Mouse (Mus musculus) lung, adult 2 months (tissue): ENCODE results near the gene Olfr601. TPM values are rescaled to one million over a fixed set of nuclear protein-coding genes. Genes with fewer than 3 reads are reported as not detected.
"Not testable (repeated sequence)": the region's sequence is repeated elsewhere in the genome, so short reads cannot be mapped to it uniquely, and the experiment has no call there.

Experiments used
- DNase-seq: peaks from one replicate; pipeline ENCODE4 v3.0.0; 2022
- H3K4me1 ChIP-seq: fragments of 200-500 bp; 2 replicates; pipeline ENCODE4 v1.6.1; 2011; ENCODE audit warnings: low read length; ENCODE audit not compliant: control insufficient read depth, insufficient read depth
- H3K4me3 ChIP-seq: fragments of 200-500 bp; replicated peaks from 2 replicates; pipeline ENCODE3; 2011; ENCODE audit warnings: low read depth, mild to moderate bottlenecking, control low read depth, low read length; ENCODE audit errors: extremely low read depth
- CTCF ChIP-seq: fragments of 200-500 bp; IDR thresholded peaks from 2 replicates; pipeline ENCODE4 v1.5.1; 2011; ENCODE audit warnings: mild to moderate bottlenecking, low read length, control low read depth; ENCODE audit not compliant: insufficient read depth
- POLR2A ChIP-seq: fragments of 200-500 bp; IDR thresholded peaks from 2 replicates; pipeline ENCODE4 v1.6.1; 2011; ENCODE audit warnings: low read depth, mild to moderate bottlenecking, control low read depth, low read length, borderline replicate concordance; ENCODE audit errors: extremely low read depth
- WGBS: fragments of 180-500 bp; shearing (Covaris S2); methylation state at CpG from one replicate; pipeline ENCODE4 v1.1.7; 2018; 5-methylcytosine and 5-hydroxymethylcytosine counted together
- polyA plus RNA-seq: library from polyadenylated mRNA; depleted of rRNA; stranded (reverse); fragments of >200 nt; gene quantifications from 2 replicates; pipeline ENCODE4 v1.2.3, GENCODE M21; 2012; rRNA removed

Olfr601 gene
- polyA plus RNA-seq, result not detected in 2 replicates

DNA sequence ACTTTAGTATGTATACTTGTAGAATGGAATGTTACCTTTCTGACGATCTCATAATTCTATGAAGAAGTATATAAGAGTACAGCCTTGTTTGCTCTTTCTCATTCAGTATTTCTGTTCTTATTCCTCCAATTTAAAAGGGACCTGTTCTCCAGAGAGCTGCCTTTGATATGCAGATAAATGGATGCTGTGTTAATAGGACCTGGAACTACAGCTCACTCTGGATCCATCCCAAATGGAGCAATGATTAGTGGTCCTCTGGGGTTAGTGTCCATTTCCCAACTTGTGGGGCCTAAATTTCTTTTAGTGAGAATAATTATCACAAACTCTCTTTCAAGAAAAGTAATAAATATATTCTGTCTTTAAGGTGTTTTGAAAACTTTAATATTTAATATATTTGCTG is at the start of gene Olfr601:
Olfr601 (minus strand) TSS at position 101 of the 400 bp plus-strand sequence.
- no peak for DNase-seq
- 80% methylated on average over 1 of the region's 1 CpGs for WGBS

DNA sequence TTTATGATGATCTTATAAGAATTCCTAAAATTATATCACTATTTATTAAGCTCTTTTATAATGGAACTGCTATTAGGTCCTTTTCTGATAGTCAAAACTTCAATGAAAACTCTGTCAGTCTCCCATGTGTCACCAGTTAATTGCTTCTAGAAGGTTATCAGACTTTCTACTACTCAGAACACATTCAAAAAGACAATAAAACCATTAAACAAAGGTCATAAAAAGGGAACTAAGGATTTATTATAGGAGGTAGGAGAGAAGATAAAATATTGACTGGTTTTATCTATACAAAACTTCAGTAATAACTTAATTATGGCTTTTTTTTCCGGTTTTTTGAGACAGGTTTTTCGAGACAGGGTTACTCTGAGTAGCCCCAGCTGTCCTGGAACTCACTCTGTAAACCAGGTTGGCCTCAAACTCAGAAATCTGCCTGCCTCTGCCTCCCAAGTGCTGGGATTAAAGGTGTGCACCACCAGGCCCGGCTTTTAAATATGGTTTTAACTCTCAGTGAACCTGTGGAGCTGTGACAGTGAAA is 44.1 kb upstream of the Olfr601 start:
- 55% methylated on average over 3 of the region's 3 CpGs for WGBS
- not testable (repeated sequence) for DNase-seq, H3K4me1 ChIP-seq, H3K4me3 ChIP-seq

More for the DNA sequence above, at the start of gene Olfr601:
- Histone ChIP-seq H3K4me3 (no peak within 1 kb of the TSS), H3K4me1 (no peaks in the 10 kb centered on the region)
- TF ChIP-seq POLR2A, result no peak
- no peak for TF ChIP-seq CTCF

DNA sequence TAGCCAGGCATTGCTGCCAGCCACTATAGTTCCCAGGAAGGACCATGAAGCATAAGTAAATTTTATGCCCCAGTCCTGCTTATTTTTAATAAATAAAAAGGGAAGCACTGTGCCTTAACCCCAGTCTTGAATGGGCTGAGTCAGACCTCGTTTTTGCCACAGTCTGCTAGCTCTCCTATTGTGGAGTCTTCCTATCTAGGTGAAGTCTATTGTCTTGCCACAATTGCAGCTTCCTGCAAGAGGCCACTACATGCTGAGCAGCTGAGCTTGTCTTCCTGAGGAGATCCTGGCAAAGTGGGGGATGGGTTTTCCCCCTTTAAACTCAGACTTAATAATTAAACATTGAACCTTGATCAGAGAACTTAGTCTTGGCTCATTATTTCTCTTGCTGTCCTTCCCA is 36.5 kb upstream of the Olfr601 start:
- no peak overlapping the region for H3K4me3 ChIP-seq
- TF ChIP-seq CTCF (no peak), POLR2A (no peak)
- no peak for DNase-seq
- no peaks in the 10 kb centered on the region for H3K4me1 ChIP-seq
- WGBS, result 5% methylated on average over 1 of the region's 1 CpGs

GRCm38 (mm10) chr7:103397758-103398157 is 35.3 kb upstream of the Olfr601 start:
- TF ChIP-seq POLR2A (no peak), CTCF (no peak)
- Histone ChIP-seq H3K4me3 (no peak overlapping the region), H3K4me1 (no peaks in the 10 kb centered on the region)
- DNase-seq, result no peak

- no peak for TF ChIP-seq CTCF
- no peak for TF ChIP-seq POLR2A
- Histone ChIP-seq H3K4me3 (no peak within 1 kb of the TSS), H3K4me1 (no peaks in the 10 kb centered on the region)
- DNase-seq, result no peak
Observed at GRCm38 (mm10) chr7:103386077-103386476, 23.6 kb upstream of the Olfr601 start, which contains the start of gene Olfr603. Gene Olfr603, minus strand, starts transcription at chr7:103386177.

DNA sequence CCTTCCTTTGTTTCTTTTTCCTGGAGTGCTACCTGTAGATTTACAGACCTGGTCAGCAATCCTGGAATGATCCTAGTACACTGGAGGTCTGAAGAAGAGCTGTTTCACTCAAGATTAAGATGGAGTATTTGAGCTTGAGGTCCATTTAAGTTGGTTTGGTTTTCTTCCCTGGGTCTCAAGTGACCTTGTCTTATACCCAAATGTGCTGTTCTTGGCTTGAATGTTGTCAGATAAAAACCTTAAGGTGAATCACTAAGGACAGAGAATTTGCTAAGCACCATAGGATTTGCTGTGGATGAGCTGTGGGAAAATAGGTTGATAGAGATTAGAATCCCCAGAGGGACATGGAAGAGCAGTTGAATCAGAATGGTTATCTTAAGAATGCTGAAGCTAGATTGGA is 12.9 kb downstream of the Olfr601 start, which contains the start of gene Olfr600:
Olfr600 (minus strand) TSS at position 101 of the 400 bp plus-strand sequence.
- H3K4me3 ChIP-seq, result no peak within 1 kb of the TSS
- H3K4me1 ChIP-seq, result no peaks in the 10 kb centered on the region
- TF ChIP-seq POLR2A (no peak), CTCF (no peak)
- DNase-seq, result no peak

GRCm38 (mm10) chr7:103335617-103336016 is 26.8 kb downstream of the Olfr601 start, which contains the start of gene Olfr599:
Gene Olfr599, plus strand, starts transcription at chr7:103335917.
- 88% methylated on average over 1 of the region's 1 CpGs for WGBS
- no peak for DNase-seq
- no peak within 1 kb of the TSS for H3K4me3 ChIP-seq
- no peaks in the 10 kb centered on the region for H3K4me1 ChIP-seq
- TF ChIP-seq POLR2A (no peak), CTCF (no peak)

GRCm38 (mm10) chr7:103323268-103323667 is 39.2 kb downstream of the Olfr601 start, which contains the start of gene Olfr598:
Gene Olfr598, plus strand, starts transcription at chr7:103323568.
- TF ChIP-seq POLR2A (no peak), CTCF (no peak)
- no peak within 1 kb of the TSS for H3K4me3 ChIP-seq

DNA sequence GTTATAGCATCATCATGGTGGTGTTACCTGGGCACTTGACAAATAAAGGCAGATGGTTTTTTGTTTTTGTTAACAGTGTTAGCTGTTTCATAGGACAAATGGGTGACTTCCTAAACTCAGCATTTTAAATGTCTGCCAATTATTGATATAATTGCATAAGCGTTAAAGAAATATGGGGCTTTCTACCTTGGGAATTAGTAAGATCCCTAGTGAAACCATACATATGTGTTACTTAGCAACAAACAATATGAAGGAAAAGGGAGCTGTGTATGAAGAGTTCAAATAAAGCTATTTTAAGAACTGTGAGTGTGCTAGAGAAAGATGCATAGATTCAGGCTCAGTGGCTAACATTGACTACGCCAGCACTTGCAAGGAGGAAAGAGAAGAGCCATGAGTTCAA is 46.4 kb downstream of the Olfr601 start, which contains the start of gene Olfr597:
Olfr597 (plus strand) TSS at position 301 of the 400 bp plus-strand sequence.
- not testable (repeated sequence) for H3K4me3 ChIP-seq, H3K4me1 ChIP-seq, DNase-seq
- WGBS, result 74% methylated on average over 2 of the region's 2 CpGs

More at GRCm38 (mm10) chr7:103323268-103323667, 39.2 kb downstream of the Olfr601 start, which contains the start of gene Olfr598:
- no peaks in the 10 kb centered on the region for H3K4me1 ChIP-seq
- DNase-seq, result no peak

Other genes starting within 250 kb of the Olfr601 start
- not detected in 2 replicates for gene Olfr586, start 237.0 kb downstream of the Olfr601 start, polyA plus RNA-seq
- not detected in 2 replicates for gene Olfr588-ps1, start 221.8 kb downstream of the Olfr601 start, polyA plus RNA-seq
- gene Olfr589, start 206.3 kb downstream of the Olfr601 start, polyA plus RNA-seq, result not detected in 2 replicates
- gene Olfr591, start 184.3 kb downstream of the Olfr601 start, polyA plus RNA-seq, result not detected in 2 replicates
- gene Olfr592, start 177.9 kb downstream of the Olfr601 start, polyA plus RNA-seq, result not detected in 2 replicates
- gene Olfr593, start 150.8 kb downstream of the Olfr601 start, polyA plus RNA-seq, result not detected in 2 replicates
- gene Olfr594, start 145.7 kb downstream of the Olfr601 start, polyA plus RNA-seq, result not detected in 2 replicates
- not detected in 2 replicates for gene Usp17ld, start 110.2 kb downstream of the Olfr601 start, polyA plus RNA-seq
- not detected in 2 replicates for gene Olfr596, start 57.0 kb downstream of the Olfr601 start, polyA plus RNA-seq
- not detected in 2 replicates for gene Olfr597, start 46.3 kb downstream of the Olfr601 start, polyA plus RNA-seq
- not detected in 2 replicates for gene Olfr598, start 39.1 kb downstream of the Olfr601 start, polyA plus RNA-seq
- gene Olfr599, start 26.7 kb downstream of the Olfr601 start, polyA plus RNA-seq, result not detected in 2 replicates
- gene Olfr600, start 13.0 kb downstream of the Olfr601 start, polyA plus RNA-seq, result not detected in 2 replicates
- not detected in 2 replicates for gene Olfr603, start 23.5 kb upstream of the Olfr601 start, polyA plus RNA-seq
- gene Usp17lc, start 52.4 kb upstream of the Olfr601 start, polyA plus RNA-seq, result not detected in 2 replicates
- not detected in 2 replicates for gene Olfr605, start 82.8 kb upstream of the Olfr601 start, polyA plus RNA-seq
- not detected in 2 replicates for gene Olfr606, start 86.4 kb upstream of the Olfr601 start, polyA plus RNA-seq
- not detected in 2 replicates for gene Olfr607, start 101.5 kb upstream of the Olfr601 start, polyA plus RNA-seq
- not detected in 2 replicates for gene Olfr608, start 107.2 kb upstream of the Olfr601 start, polyA plus RNA-seq
- not detected in 2 replicates for gene Olfr609, start 135.4 kb upstream of the Olfr601 start, polyA plus RNA-seq
- gene Olfr610, start 149.5 kb upstream of the Olfr601 start, polyA plus RNA-seq, result not detected in 2 replicates
- gene Olfr611, start 158.2 kb upstream of the Olfr601 start, polyA plus RNA-seq, result not detected in 2 replicates
- not detected in 2 replicates for gene Olfr612, start 180.1 kb upstream of the Olfr601 start, polyA plus RNA-seq
- gene Olfr613, start 185.4 kb upstream of the Olfr601 start, polyA plus RNA-seq, result not detected in 2 replicates
- not detected in 2 replicates for gene Olfr615, start 193.4 kb upstream of the Olfr601 start, polyA plus RNA-seq
- gene Olfr616, start 206.5 kb upstream of the Olfr601 start, polyA plus RNA-seq, result not detected in 2 replicates
- gene Olfr617, start 210.4 kb upstream of the Olfr601 start, polyA plus RNA-seq, result not detected in 2 replicates
- gene Olfr618, start 227.4 kb upstream of the Olfr601 start, polyA plus RNA-seq, result not detected in 2 replicates
- gene Olfr619, start 237.9 kb upstream of the Olfr601 start, polyA plus RNA-seq, result not detected in 2 replicates
- gene Olfr620, start 249.9 kb upstream of the Olfr601 start, polyA plus RNA-seq, result not detected in 2 replicates